Mouse (Mus musculus): ENCODE data around the gene Tjap1. TPM values are rescaled to one million over a fixed set of nuclear protein-coding genes. Genes with fewer than 3 reads are reported as not detected.

Tjap1 gene
- polyA plus RNA-seq, 1 experiment from 2014 or later, result 28.6 TPM

MicroRNAs encoded within 50 kb of the gene (microRNA counts, 519-probe panel; counts per million panel counts)
- microRNA mmu-miR-693-3p (97.1 counts per million, percentile 29 among the panel's probes with 10 or more counts), microRNA mmu-miR-693-5p (97.1 counts per million, percentile 29 among the panel's probes with 10 or more counts)

Other genes starting within 250 kb of the Tjap1 start
- gene Mrps18a, start 172.0 kb downstream of the Tjap1 start, polyA plus RNA-seq (2015; fragmentation: Nextera tagmentation; extraction: Ambion mirVana), result 153 and 158 TPM in 2 replicates
- gene Rsph9, start 138.8 kb downstream of the Tjap1 start, polyA plus RNA-seq (2015; fragmentation: Nextera tagmentation; extraction: Ambion mirVana), result 8.1 and 8.6 TPM in 2 replicates
- gene Mad2l1bp, start 129.5 kb downstream of the Tjap1 start, polyA plus RNA-seq (2015; fragmentation: Nextera tagmentation; extraction: Ambion mirVana), result 33.8 and 36.3 TPM in 2 replicates
- gene Gtpbp2, start 122.0 kb downstream of the Tjap1 start, polyA plus RNA-seq (2015; fragmentation: Nextera tagmentation; extraction: Ambion mirVana), result 25.1 and 32.4 TPM in 2 replicates
- 13.4 and 14.8 TPM in 2 replicates for gene Polh, start 80.4 kb downstream of the Tjap1 start, polyA plus RNA-seq (2015; fragmentation: Nextera tagmentation; extraction: Ambion mirVana)
- gene Xpo5, start 80.2 kb downstream of the Tjap1 start, polyA plus RNA-seq (2015; fragmentation: Nextera tagmentation; extraction: Ambion mirVana), result 31.6 and 31.9 TPM in 2 replicates
- gene Polr1c, start 35.0 kb downstream of the Tjap1 start, polyA plus RNA-seq (2015; fragmentation: Nextera tagmentation; extraction: Ambion mirVana), result 75.3 and 75.8 TPM in 2 replicates
- gene Yipf3, start 34.9 kb downstream of the Tjap1 start, polyA plus RNA-seq (2015; fragmentation: Nextera tagmentation; extraction: Ambion mirVana), result 86.8 and 111 TPM in 2 replicates
- 0.46 and 0.69 TPM in 2 replicates for gene Lrrc73, start 29.5 kb downstream of the Tjap1 start, polyA plus RNA-seq (2015; fragmentation: Nextera tagmentation; extraction: Ambion mirVana)
- gene Dlk2, start 14.4 kb upstream of the Tjap1 start, polyA plus RNA-seq (2015; fragmentation: Nextera tagmentation; extraction: Ambion mirVana), result 0.64 and 0.77 TPM in 2 replicates
- gene Abcc10, start 45.3 kb upstream of the Tjap1 start, polyA plus RNA-seq (2015; fragmentation: Nextera tagmentation; extraction: Ambion mirVana), result 6.3 and 7.4 TPM in 2 replicates
- gene Zfp318, start 100.7 kb upstream of the Tjap1 start, polyA plus RNA-seq (2015; fragmentation: Nextera tagmentation; extraction: Ambion mirVana), result 6.6 and 7.1 TPM in 2 replicates
- 0.92 TPM in 1 of 2 replicates, not detected in the other for gene Crip3, start 145.9 kb upstream of the Tjap1 start, polyA plus RNA-seq (2015; fragmentation: Nextera tagmentation; extraction: Ambion mirVana)
- gene Slc22a7, start 155.4 kb upstream of the Tjap1 start, polyA plus RNA-seq (2015; fragmentation: Nextera tagmentation; extraction: Ambion mirVana), result not detected in 2 replicates
- 0.24 and 0.26 TPM in 2 replicates for gene Ttbk1, start 204.6 kb upstream of the Tjap1 start, polyA plus RNA-seq (2015; fragmentation: Nextera tagmentation; extraction: Ambion mirVana)
- 48.7 and 48.9 TPM in 2 replicates for gene Dnph1, start 213.7 kb upstream of the Tjap1 start, polyA plus RNA-seq (2015; fragmentation: Nextera tagmentation; extraction: Ambion mirVana)